Mouse (Mus musculus): ENCODE data around the gene Nphp4.

DNA sequence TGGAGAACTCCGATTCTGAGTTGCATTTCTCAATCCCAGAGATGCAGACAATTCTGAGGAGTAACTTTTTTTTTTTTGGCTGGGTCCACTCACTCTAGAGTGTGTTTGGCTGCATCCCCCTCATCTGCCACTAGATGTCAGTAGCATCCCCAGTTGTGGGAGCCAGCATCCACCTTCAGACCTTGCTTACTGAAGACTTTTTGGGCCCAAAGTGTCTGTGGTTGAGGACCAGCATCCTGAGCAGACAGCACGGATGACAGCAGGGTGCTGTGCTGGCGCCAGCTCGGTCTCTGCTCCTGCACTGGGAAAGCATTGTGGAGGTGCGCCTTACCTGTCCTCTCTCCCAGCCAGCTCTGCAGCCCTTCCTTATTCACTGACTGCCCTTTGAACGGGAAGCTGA, 43.6 kb downstream of the Nphp4 start:
- TF ChIP-seq GATA1 (IDR thresholded peaks at IDR 0.05; ENCODE audit: low read length) (no peak), TAL1 (IDR thresholded peaks at IDR 0.05; ENCODE audit: low read length) (no peak)
